Mouse (Mus musculus) myocyte (in vitro differentiated cells): ENCODE results near the gene Atrnl1.

Source experiments
- E2F4 ChIP-seq: IDR thresholded peaks from one replicate; pipeline ENCODE4 v1.6.1; 2011; ENCODE audit warnings: mild to moderate bottlenecking, control low read depth, moderate library complexity; ENCODE audit not compliant: insufficient read depth
- POLR2A ChIP-seq: IDR thresholded peaks from one replicate; pipeline ENCODE4 v1.6.1; 2011; ENCODE audit warnings: low read depth, mild to moderate bottlenecking, control low read depth, moderate library complexity; ENCODE audit not compliant: insufficient read length
- USF1 ChIP-seq: IDR thresholded peaks from one replicate; pipeline ENCODE4 v1.6.1; 2011; ENCODE audit warnings: low read depth, mild to moderate bottlenecking, control low read depth, moderate library complexity

- TF ChIP-seq POLR2A (no peak), USF1 (no peak), E2F4 (no peak)
These were observed 345.6 kb downstream of the Atrnl1 start for GRCm38 (mm10) chr19:57956459-57956858.
